Mouse (Mus musculus): Measurements from ENCODE around the gene Hpse2. TPM values are rescaled to one million over a fixed set of nuclear protein-coding genes. Genes with fewer than 3 reads are reported as not detected.

The Hpse2 gene
- polyA plus RNA-seq, 1 experiment = 0.36 TPM

- 93% methylated on average over 4 of the region's 4 CpGs for WGBS
- Histone ChIP-seq H3K36me3 (ENCODE audit: control insufficient read depth, insufficient read depth, low read length) (no peaks in the 10 kb centered on the region), H3K27me3 (ENCODE audit: control insufficient read depth, insufficient read depth, low read length) (no peaks in the 10 kb centered on the region), H3K4me3 (ENCODE audit: control insufficient read depth, insufficient read depth, low read length) (no peak overlapping the region), H3K4me1 (replicated peaks; ENCODE audit: control insufficient read depth, insufficient read depth, low read length) (no peaks in the 10 kb centered on the region), H3K27ac (ENCODE audit: control insufficient read depth, insufficient read depth, low read length) (no peak overlapping the region)
- TF ChIP-seq POLR2A (IDR thresholded peaks at IDR 0.05; ENCODE audit: control insufficient read depth, extremely low read depth, insufficient read depth, low read length, poor library complexity) (no peak), CTCF (IDR thresholded peaks at IDR 0.05; ENCODE audit: borderline replicate concordance, control insufficient read depth, extremely low read depth, insufficient read depth, low read length, poor library complexity) (no peak)
- no peak for DNase-seq
Measured at GRCm38 (mm10) chr19:43109796-43110195, 278.4 kb downstream of the Hpse2 start.

DNA sequence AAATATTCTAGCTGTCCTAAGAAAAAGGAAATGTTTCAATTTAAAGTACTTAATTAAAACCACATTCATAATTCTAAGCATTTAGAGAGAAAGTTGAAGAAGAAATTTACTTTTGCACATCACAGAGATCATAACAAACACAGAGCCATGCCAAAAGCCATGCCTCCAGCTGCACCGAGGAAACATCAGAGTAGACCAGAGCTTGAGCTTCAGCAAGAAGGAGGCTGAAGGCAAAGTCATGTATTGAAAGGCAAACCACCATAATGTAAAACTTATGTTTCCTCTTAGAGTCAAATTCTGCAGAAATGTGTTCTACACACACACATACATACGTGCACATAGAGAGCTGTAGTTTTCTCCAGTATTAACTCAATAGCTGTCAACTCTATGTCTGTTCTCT, 291.2 kb downstream of the Hpse2 start:
- H3K4me1 ChIP-seq (replicated peaks; ENCODE audit: control insufficient read depth, insufficient read depth, low read length) = no peaks in the 10 kb centered on the region
- no peaks in the 10 kb centered on the region for H3K27me3 ChIP-seq (ENCODE audit: control insufficient read depth, insufficient read depth, low read length)

GRCm38 (mm10) chr19:43087216-43087615, 300.9 kb downstream of the Hpse2 start:
- Histone ChIP-seq H3K36me3 (ENCODE audit: control insufficient read depth, insufficient read depth, low read length) (no peaks in the 10 kb centered on the region), H3K27me3 (ENCODE audit: control insufficient read depth, insufficient read depth, low read length) (no peaks in the 10 kb centered on the region), H3K4me1 (replicated peaks; ENCODE audit: control insufficient read depth, insufficient read depth, low read length) (no peaks in the 10 kb centered on the region), H3K4me3 (ENCODE audit: control insufficient read depth, insufficient read depth, low read length) (no peak overlapping the region), H3K27ac (ENCODE audit: control insufficient read depth, insufficient read depth, low read length) (no peak overlapping the region)
- 95% methylated on average over 3 of the region's 3 CpGs for WGBS
- DNase-seq = no peak
- TF ChIP-seq CTCF (IDR thresholded peaks at IDR 0.05; ENCODE audit: borderline replicate concordance, control insufficient read depth, extremely low read depth, insufficient read depth, low read length, poor library complexity) (no peak), POLR2A (IDR thresholded peaks at IDR 0.05; ENCODE audit: control insufficient read depth, extremely low read depth, insufficient read depth, low read length, poor library complexity) (no peak)

More for the DNA sequence above, 291.2 kb downstream of the Hpse2 start:
- 92% methylated on average over 2 of the region's 2 CpGs for WGBS
- no peak overlapping the region for H3K27ac ChIP-seq (ENCODE audit: control insufficient read depth, insufficient read depth, low read length)
- H3K36me3 ChIP-seq (ENCODE audit: control insufficient read depth, insufficient read depth, low read length) = no peaks in the 10 kb centered on the region
- no peak overlapping the region for H3K4me3 ChIP-seq (ENCODE audit: control insufficient read depth, insufficient read depth, low read length)
- TF ChIP-seq POLR2A (IDR thresholded peaks at IDR 0.05; ENCODE audit: control insufficient read depth, extremely low read depth, insufficient read depth, low read length, poor library complexity) (no peak), CTCF (IDR thresholded peaks at IDR 0.05; ENCODE audit: borderline replicate concordance, control insufficient read depth, extremely low read depth, insufficient read depth, low read length, poor library complexity) (no peak)
- DNase-seq = no peak

DNA sequence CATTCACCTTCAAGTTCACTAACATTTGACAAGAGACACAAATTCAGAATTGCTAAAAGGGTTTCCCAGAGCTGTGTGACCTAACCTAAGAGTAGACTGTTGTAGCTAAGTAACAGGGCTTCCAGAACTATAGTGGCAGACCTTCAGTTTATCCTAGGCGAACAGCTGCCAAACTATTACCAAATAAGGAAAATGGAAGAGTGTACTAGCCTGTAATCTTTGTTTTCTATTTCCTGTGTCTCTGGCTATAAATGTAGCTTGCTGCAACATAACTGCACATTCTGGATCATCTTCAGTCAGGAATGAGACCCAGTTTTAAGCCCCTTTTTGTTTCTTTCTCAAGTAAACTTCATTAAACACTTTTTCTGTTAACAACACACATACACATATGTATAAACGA, 324.0 kb downstream of the Hpse2 start:
- DNase-seq = no peak
- Histone ChIP-seq H3K4me3 (ENCODE audit: control insufficient read depth, insufficient read depth, low read length) (no peak overlapping the region), H3K27ac (ENCODE audit: control insufficient read depth, insufficient read depth, low read length) (no peak overlapping the region), H3K4me1 (replicated peaks; ENCODE audit: control insufficient read depth, insufficient read depth, low read length) (no peaks in the 10 kb centered on the region), H3K27me3 (ENCODE audit: control insufficient read depth, insufficient read depth, low read length) (no peaks in the 10 kb centered on the region), H3K36me3 (ENCODE audit: control insufficient read depth, insufficient read depth, low read length) (no peaks in the 10 kb centered on the region)
- TF ChIP-seq POLR2A (IDR thresholded peaks at IDR 0.05; ENCODE audit: control insufficient read depth, extremely low read depth, insufficient read depth, low read length, poor library complexity) = no peak
- no peak for TF ChIP-seq CTCF (IDR thresholded peaks at IDR 0.05; ENCODE audit: borderline replicate concordance, control insufficient read depth, extremely low read depth, insufficient read depth, low read length, poor library complexity)
- 75% methylated on average over 2 of the region's 2 CpGs for whole genome bisulfite sequencing

DNA sequence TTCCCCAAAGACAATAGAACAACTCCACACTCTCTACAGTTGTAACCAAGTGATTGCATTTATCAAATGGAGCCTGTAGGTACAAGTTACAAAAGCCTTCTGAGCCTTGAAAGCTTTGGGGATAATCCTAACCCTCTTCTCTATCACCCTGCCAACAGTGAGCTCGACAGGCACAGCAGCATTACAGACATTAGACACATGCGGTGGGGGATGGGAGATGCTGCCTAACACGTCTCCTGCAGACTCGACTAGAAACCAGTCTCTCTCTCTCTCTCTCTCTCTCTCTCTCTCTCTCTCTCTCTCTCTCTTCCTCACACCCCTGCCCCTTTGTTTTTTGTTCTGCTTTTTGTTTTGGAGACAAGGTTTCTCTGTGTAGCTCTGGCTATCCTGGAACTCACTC, 343.6 kb downstream of the Hpse2 start:
- no peak for DNase-seq
- Histone ChIP-seq H3K4me3 (ENCODE audit: control insufficient read depth, insufficient read depth, low read length) (no peak overlapping the region), H3K4me1 (replicated peaks; ENCODE audit: control insufficient read depth, insufficient read depth, low read length) (no peaks in the 10 kb centered on the region), H3K27me3 (ENCODE audit: control insufficient read depth, insufficient read depth, low read length) (no peaks in the 10 kb centered on the region), H3K36me3 (ENCODE audit: control insufficient read depth, insufficient read depth, low read length) (no peaks in the 10 kb centered on the region), H3K27ac (ENCODE audit: control insufficient read depth, insufficient read depth, low read length) (no peak overlapping the region)
- no peak for TF ChIP-seq CTCF (IDR thresholded peaks at IDR 0.05; ENCODE audit: borderline replicate concordance, control insufficient read depth, extremely low read depth, insufficient read depth, low read length, poor library complexity)
- TF ChIP-seq POLR2A (IDR thresholded peaks at IDR 0.05; ENCODE audit: control insufficient read depth, extremely low read depth, insufficient read depth, low read length, poor library complexity) = no peak
- WGBS = 42% methylated on average over 4 of the region's 4 CpGs

- no peak overlapping the region for H3K4me3 ChIP-seq (ENCODE audit: control insufficient read depth, insufficient read depth, low read length)
- TF ChIP-seq CTCF (IDR thresholded peaks at IDR 0.05; ENCODE audit: borderline replicate concordance, control insufficient read depth, extremely low read depth, insufficient read depth, low read length, poor library complexity) (no peak), POLR2A (IDR thresholded peaks at IDR 0.05; ENCODE audit: control insufficient read depth, extremely low read depth, insufficient read depth, low read length, poor library complexity) (no peak)
- DNase-seq = no peak
- H3K36me3 ChIP-seq (ENCODE audit: control insufficient read depth, insufficient read depth, low read length) = no peaks in the 10 kb centered on the region
- no peaks in the 10 kb centered on the region for H3K4me1 ChIP-seq (replicated peaks; ENCODE audit: control insufficient read depth, insufficient read depth, low read length)
- H3K27me3 ChIP-seq (ENCODE audit: control insufficient read depth, insufficient read depth, low read length) = no peaks in the 10 kb centered on the region
- H3K27ac ChIP-seq (ENCODE audit: control insufficient read depth, insufficient read depth, low read length) = no peak overlapping the region
- WGBS = 95% methylated on average over 2 of the region's 2 CpGs
Measured at GRCm38 (mm10) chr19:43042721-43043120, 345.4 kb downstream of the Hpse2 start.

GRCm38 (mm10) chr19:43042211-43042610, 345.9 kb downstream of the Hpse2 start:
- H3K4me1 ChIP-seq (replicated peaks; ENCODE audit: control insufficient read depth, insufficient read depth, low read length) = no peaks in the 10 kb centered on the region
- H3K27me3 ChIP-seq (ENCODE audit: control insufficient read depth, insufficient read depth, low read length) = no peaks in the 10 kb centered on the region
- DNase-seq = no peak
- WGBS = 86% methylated on average over 2 of the region's 2 CpGs
- no peak overlapping the region for H3K27ac ChIP-seq (ENCODE audit: control insufficient read depth, insufficient read depth, low read length)
- no peak overlapping the region for H3K4me3 ChIP-seq (ENCODE audit: control insufficient read depth, insufficient read depth, low read length)
- H3K36me3 ChIP-seq (ENCODE audit: control insufficient read depth, insufficient read depth, low read length) = no peaks in the 10 kb centered on the region
- TF ChIP-seq CTCF (IDR thresholded peaks at IDR 0.05; ENCODE audit: borderline replicate concordance, control insufficient read depth, extremely low read depth, insufficient read depth, low read length, poor library complexity) (no peak), POLR2A (IDR thresholded peaks at IDR 0.05; ENCODE audit: control insufficient read depth, extremely low read depth, insufficient read depth, low read length, poor library complexity) (no peak)

Measured in thymus, adult 2 months (tissue).